Mouse (Mus musculus) stomach, embryonic 14.5 days (tissue): ENCODE data around the gene Ppp2r5b. TPM values are rescaled to one million over a fixed set of nuclear protein-coding genes. Genes with fewer than 3 reads are reported as not detected.

Source experiments
- ATAC-seq: fragments of 200-750 bp; cut with Nextera tagmentation; 2 replicates; pipeline ENCODE4 v1.8.0; 2017; ENCODE audit warnings: low read depth, moderate TSS enrichment; ENCODE audit not compliant: insufficient number of reproducible peaks, insufficient read depth, low FRiP score
- H3K27ac ChIP-seq: fragments of 300-500 bp; sonication (generic); 2 replicates; pipeline ENCODE4 v1.5.1; 2014; ENCODE audit warnings: mild to moderate bottlenecking, low read length, moderate library complexity, mixed read lengths
- H3K27me3 ChIP-seq: fragments of 300-500 bp; sonication (generic); 2 replicates; pipeline ENCODE4 v1.6.1; 2014; ENCODE audit warnings: low read length, control low read depth, mixed read lengths; ENCODE audit not compliant: control insufficient read depth, insufficient read depth
- H3K36me3 ChIP-seq: fragments of 300-500 bp; sonication (generic); 2 replicates; pipeline ENCODE4 v1.6.1; 2014; ENCODE audit warnings: mild to moderate bottlenecking, control low read depth, low read length, moderate library complexity, mixed read lengths; ENCODE audit not compliant: control insufficient read depth, insufficient read depth
- H3K4me1 ChIP-seq: fragments of 300-500 bp; sonication (generic); 2 replicates; pipeline ENCODE4 v1.6.1; 2014; ENCODE audit warnings: low read length, control low read depth, mixed read lengths; ENCODE audit not compliant: control insufficient read depth, insufficient read depth
- H3K4me2 ChIP-seq: fragments of 300-500 bp; sonication (generic); replicated peaks from 2 replicates; pipeline ENCODE4 v1.6.1; 2014; ENCODE audit warnings: low read depth, low read length, control low read depth
- H3K4me3 ChIP-seq: fragments of 300-500 bp; sonication (generic); 2 replicates; pipeline ENCODE4 v1.5.1; 2014; ENCODE audit warnings: low read depth, low read length, control low read depth
- H3K9ac ChIP-seq: fragments of 300-500 bp; sonication (generic); replicated peaks from 2 replicates; pipeline ENCODE4 v1.6.1; 2014; ENCODE audit warnings: low read depth, mild to moderate bottlenecking, control low read depth, low read length, moderate library complexity, mixed read lengths
- H3K9me3 ChIP-seq: fragments of 300-500 bp; sonication (generic); 2 replicates; pipeline ENCODE4 v1.6.1; 2016; ENCODE audit warnings: low read depth, low read length, control low read depth; ENCODE audit not compliant: control insufficient read depth
- WGBS: fragments of 180-500 bp; shearing (Covaris S2); extraction: QIAGEN DNeasy Blood & Tissue Kit; methylation state at CpG from one replicate; pipeline ENCODE4 v1.1.7; 2014; 5-methylcytosine and 5-hydroxymethylcytosine counted together
- polyA plus RNA-seq: library from polyadenylated mRNA; unstranded; fragments of >200 nt; fragmentation: Nextera tagmentation; extraction: Ambion mirVana; gene quantifications from 2 replicates; pipeline ENCODE4 v1.2.1, GENCODE M21; 2014

Gene Ppp2r5b
- polyA plus RNA-seq, 1 experiment from 2014 or later = 22.1 TPM

DNA sequence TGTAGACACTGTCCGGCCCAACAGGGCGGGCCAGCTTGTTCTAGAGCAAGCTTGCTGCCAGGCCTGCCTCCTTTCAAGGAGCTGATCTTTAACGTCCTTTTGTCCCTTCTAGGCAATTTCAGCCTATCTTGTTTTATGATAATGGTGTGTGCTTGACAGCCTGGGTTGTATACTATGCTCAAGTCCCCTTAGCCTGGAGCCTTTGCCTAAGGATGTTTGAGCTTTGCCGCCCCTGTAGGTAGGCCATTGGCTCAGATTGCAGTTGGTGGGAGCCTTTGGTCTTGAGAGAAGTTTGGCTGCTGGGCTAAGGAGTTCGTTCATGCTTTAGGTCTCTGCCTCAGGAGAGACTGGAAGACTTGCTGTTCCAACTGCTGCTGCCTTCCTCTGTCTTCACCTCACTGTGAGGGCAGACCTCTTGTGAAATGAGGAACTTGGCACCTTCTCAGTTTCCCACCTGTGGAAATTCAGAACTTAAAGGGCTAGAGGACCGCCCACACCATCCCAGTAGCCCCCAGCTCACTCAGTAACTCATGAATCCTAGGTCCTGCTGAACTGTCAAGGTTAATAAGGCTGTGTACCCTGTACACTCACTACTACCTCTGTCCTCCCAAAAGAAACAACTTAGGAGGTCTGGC is 42.9 kb upstream of the Ppp2r5b start:
- Histone ChIP-seq H3K9me3 (no peaks in the 10 kb centered on the region), H3K4me1 (peaks cover 32% of the 10 kb centered on the region), H3K27ac (peak overlapping the region; percentile 75; the same call in 1 of the 2 replicates), H3K27me3 (no peaks in the 10 kb centered on the region), H3K36me3 (peaks cover 25% of the 10 kb centered on the region; the same call in 1 of the 2 replicates), H3K4me3 (peak overlapping the region; percentile 82), H3K4me2 (peak overlapping the region; percentile 88), H3K9ac (peak overlapping the region; percentile 80; the same call in 1 of the 2 replicates)
- 25% methylated on average over 6 of the region's 6 CpGs for WGBS
- ATAC-seq = no peak

DNA sequence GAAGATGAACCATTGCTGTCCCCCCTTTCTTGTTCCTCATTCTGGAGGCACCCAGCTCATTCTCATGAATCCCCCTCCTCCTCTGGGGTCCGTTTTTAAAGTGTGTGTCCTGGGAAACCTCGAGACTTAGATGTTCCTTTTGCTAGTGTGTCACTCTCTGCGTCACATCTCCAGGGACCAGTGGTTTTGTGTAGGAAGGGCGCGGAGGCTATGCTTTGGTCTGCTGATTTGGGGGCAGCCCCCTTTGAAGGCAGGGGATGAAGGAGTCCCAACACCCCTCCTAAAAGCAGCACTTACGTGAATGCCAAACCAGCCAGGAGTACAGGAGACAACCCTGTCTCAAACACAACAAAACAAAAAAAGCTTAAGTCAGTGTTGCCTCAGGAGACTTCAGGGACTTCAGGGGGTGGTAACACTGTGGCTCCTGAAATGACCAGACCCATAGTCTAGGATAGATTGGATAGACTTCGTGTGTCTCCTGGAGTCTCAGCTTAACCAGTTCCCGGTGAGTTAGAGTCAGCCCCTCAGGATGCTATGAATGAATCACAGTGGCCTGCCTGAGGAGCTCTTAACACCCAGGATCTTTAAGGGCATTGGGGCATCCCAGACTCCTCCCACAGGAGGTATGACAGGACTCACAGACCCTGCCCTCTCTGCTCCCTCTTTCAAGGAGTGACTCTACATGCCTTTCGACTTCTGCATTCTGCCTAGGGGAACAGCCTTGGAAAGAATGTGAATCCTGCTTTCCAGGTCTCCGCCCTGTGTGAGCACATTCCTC is 42.2 kb upstream of the Ppp2r5b start:
- WGBS = 6% methylated on average over 10 of the region's 10 CpGs
- Histone ChIP-seq H3K9ac (peak overlapping the region; percentile 80), H3K4me3 (peak overlapping the region; percentile 82), H3K36me3 (peaks cover 19% of the 10 kb centered on the region; the same call in 1 of the 2 replicates), H3K27me3 (no peaks in the 10 kb centered on the region), H3K4me1 (peaks cover 32% of the 10 kb centered on the region), H3K4me2 (peak overlapping the region; percentile 88), H3K27ac (peak overlapping the region; percentile 75; the same call in 1 of the 2 replicates), H3K9me3 (no peaks in the 10 kb centered on the region)
- peak; percentile 11; the same call in 1 of the 2 replicates for ATAC-seq

DNA sequence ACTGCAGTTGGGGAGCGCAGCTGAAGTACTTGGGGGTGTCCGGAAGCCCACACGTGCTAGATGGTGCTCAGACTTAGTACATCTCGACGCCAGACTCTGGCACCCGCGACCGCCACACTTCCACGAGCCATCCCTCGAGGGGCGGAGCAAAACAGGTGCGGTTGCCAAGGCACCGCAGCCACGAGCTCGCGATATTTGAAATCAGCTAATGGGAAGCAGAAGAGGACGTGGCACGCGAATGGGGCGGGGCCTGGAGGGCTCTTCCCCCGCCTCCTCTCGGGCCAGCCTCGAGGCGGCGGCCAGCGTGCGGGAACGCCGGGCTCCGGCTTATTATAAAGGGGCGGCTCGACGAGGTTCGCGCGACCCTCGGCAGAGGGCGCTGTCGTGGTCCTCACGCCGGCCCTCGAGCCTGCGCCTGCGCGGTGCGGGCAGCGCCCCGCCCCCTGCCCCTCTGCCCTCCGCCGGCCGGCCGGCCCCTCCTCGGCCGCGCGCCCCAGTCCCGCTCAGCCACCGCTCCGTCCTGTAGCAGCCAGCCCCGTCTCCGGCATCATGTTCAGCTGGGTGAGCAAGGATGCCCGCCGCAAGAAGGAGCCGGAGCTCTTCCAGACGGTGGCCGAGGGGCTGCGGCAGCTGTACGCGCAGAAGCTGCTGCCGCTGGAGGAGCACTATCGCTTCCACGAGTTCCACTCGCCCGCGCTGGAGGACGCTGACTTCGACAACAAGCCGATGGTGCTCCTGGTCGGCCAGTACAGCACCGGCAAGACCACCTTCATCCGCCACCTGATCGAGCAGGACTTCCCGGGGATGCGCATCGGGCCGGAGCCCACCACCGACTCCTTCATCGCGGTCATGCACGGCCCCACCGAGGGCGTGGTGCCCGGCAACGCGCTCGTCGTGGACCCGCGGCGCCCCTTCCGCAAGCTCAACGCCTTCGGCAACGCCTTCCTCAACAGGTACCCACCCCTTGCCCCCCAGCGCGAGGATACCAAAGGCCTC is 41.1 kb upstream of the Ppp2r5b start, which contains the start of gene Ehd1:
Gene Ehd1, plus strand, starts transcription at position 300 of the 996 bp plus-strand sequence.
- Histone ChIP-seq H3K27ac (peak within 1 kb of the TSS; percentile 81), H3K4me1 (peaks cover 32% of the 10 kb centered on the region), H3K4me3 (peak within 1 kb of the TSS; percentile 82), H3K27me3 (no peaks in the 10 kb centered on the region), H3K9ac (peak within 1 kb of the TSS; percentile 80), H3K36me3 (peaks cover 8% of the 10 kb centered on the region; the same call in 1 of the 2 replicates), H3K9me3 (no peaks in the 10 kb centered on the region), H3K4me2 (peak within 1 kb of the TSS; percentile 88)
- ATAC-seq = peak; percentile 94
- WGBS = under 1% methylated on average over 105 of the region's 106 CpGs

DNA sequence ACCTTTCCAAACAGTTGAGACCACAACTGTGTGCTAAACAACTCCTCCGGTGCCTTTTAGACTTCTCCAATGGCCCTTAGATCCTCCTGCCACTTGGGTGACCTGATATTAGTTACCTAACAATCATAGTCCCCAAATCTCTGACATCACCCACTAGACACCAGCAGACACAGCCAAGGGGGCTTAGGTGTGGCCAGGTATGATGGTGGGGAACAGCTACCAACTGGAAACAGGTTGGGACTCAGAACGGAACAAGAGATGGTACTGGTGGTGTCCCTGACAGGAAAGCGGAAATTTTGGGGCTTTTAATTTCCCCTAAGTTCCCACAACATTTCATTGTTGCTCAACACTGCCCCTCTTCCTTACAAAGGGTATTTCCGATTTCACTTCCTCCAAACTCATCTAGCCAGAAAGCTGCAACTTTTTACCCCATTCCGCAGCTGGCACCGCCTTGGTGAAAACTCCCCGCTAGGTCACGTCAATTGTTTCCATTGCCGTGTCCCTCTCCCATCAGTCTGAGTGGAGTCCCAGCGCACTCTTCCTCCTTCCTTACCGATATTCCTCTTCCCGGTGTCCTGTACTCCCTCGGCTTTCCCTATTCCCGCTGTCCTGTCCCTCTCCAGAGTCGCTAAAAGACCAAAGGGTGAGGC is 40.2 kb upstream of the Ppp2r5b start:
- 0 out of 2 replicates have a peak, but pooled peaks have one; percentile 0 for ATAC-seq
- Histone ChIP-seq H3K9me3 (no peaks in the 10 kb centered on the region), H3K9ac (peak overlapping the region; percentile 34; the same call in 1 of the 2 replicates)

DNA sequence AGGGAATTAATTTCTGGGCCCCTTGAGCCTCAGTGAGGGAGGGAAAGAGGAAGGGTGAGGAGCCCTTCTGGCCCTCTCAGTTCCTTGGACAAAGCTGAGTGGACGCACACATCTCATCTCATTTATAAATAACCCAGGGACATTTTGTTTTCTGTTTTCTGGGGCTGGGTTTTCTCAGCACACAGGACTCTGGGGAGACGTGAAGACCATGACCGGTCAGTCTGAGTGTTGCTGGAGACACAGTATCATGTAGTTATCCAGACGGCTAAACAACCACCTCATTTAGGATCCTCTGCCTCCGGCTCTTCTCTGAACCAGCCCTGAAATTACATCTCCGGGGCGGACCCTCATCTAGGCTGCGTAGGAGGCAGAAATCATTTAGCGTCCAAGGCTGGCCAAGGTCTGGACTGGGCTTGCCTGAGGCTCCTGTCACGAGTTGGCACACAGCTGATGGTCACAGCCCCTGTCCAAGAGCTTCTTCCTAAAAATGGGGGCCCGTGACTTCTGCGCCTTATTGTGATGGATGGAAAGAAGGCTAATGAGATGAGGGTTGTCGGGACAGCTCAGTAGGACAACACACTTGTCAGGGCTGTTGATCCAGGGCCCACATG is 38.4 kb upstream of the Ppp2r5b start:
- 88% methylated on average over 13 of the region's 13 CpGs for WGBS
- no peak for ATAC-seq
- no peak overlapping the region for H3K4me2 ChIP-seq
- H3K36me3 ChIP-seq = no peaks in the 10 kb centered on the region
- peaks cover 21% of the 10 kb centered on the region for H3K4me1 ChIP-seq
- no peaks in the 10 kb centered on the region for H3K27me3 ChIP-seq
- no peaks in the 10 kb centered on the region for H3K9me3 ChIP-seq
- no peak overlapping the region for H3K9ac ChIP-seq
- no peak overlapping the region for H3K4me3 ChIP-seq
- no peak overlapping the region for H3K27ac ChIP-seq

More for the DNA sequence above, 40.2 kb upstream of the Ppp2r5b start:
- Histone ChIP-seq H3K27ac (peak overlapping the region; percentile 81), H3K4me2 (peak overlapping the region; percentile 88), H3K4me3 (peak overlapping the region; percentile 82), H3K27me3 (no peaks in the 10 kb centered on the region), H3K36me3 (no peaks in the 10 kb centered on the region), H3K4me1 (peaks cover 32% of the 10 kb centered on the region)
- WGBS = 5% methylated on average over 15 of the region's 15 CpGs

DNA sequence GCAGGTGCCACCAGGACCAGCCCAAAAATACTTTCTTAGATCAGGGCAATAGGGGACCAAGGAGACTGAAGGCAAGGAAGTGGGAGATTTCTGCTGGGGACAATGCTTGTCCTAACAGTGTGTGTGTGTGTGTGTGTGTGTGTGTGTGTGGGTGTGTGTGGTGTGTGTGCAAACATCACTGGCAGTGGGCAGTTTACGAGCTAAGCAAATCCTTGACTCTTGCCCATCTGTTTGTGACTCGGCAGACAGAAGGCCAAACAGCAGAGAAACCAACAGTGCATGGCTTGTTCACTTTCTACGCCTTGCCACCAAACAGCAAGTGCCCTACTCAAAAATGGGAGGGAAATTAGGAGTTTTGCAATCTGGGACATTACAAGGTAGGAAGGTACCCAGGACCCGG is 37.9 kb upstream of the Ppp2r5b start:
- Histone ChIP-seq H3K27me3 (no peaks in the 10 kb centered on the region), H3K4me1 (peaks cover 16% of the 10 kb centered on the region), H3K36me3 (no peaks in the 10 kb centered on the region), H3K9me3 (no peaks in the 10 kb centered on the region), H3K4me3 (no peak overlapping the region), H3K27ac (no peak overlapping the region), H3K4me2 (no peak overlapping the region), H3K9ac (no peak overlapping the region)
- ATAC-seq = no peak
- WGBS = 75% methylated on average over 4 of the region's 4 CpGs

DNA sequence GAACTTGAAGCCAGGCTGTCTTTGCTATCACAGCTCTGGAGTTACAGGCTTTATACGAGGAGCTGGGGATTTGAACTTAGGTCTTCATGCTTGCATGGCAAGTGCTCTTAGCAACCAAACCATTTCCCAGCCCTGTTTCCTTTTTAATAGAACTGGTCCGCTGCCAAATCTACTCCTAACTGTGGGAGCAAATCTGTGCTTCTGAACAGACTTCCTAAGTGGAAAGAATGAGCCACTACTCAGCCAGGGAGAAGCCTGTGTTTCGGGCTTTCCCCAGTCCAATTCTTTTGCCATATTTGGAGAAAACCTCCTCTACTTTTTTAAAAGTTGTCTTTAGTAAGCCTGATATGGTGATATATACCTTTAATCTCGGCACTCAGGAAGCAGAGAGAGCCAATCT is 37.1 kb upstream of the Ppp2r5b start:
- Histone ChIP-seq H3K9me3 (no peaks in the 10 kb centered on the region), H3K4me1 (peaks cover 10% of the 10 kb centered on the region; the same call in 1 of the 2 replicates), H3K9ac (no peak overlapping the region), H3K27me3 (no peaks in the 10 kb centered on the region), H3K27ac (0 out of 2 replicates have a peak overlapping the region, but pooled peaks have one; percentile 6), H3K36me3 (no peaks in the 10 kb centered on the region), H3K4me2 (no peak overlapping the region), H3K4me3 (no peak overlapping the region)
- WGBS = 70% methylated on average over 4 of the region's 4 CpGs
- ATAC-seq = no peak
